Mouse (Mus musculus) urinary bladder, postnatal 25 days (tissue): Measurements from ENCODE around the gene Auts2.

Source experiments
- DNase-seq: peaks from one replicate; pipeline ENCODE4 v3.0.0; 2022; ENCODE audit warnings: low spot score

The Auts2 gene

DNA sequence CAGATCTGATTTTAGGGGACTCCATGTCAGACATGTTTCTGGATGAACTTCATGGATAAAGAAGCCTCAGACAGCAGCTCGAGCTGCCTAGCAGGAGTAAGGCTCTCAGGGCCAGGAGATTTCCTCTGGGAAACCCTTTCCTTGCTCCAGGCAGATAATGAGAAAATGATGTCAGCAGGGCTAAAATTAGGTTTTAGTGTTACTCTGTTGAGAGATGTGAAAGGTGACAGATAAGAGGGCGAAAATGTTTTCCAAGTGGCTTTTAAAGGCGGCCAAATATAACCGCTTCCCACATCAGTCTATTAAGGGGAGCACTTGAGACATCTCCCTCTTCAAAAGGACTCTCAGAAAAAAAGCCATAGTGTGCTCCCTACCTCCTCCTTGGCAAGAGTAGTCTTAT is 1025.5 kb downstream of the Auts2 start:
- no peak for DNase-seq

DNA sequence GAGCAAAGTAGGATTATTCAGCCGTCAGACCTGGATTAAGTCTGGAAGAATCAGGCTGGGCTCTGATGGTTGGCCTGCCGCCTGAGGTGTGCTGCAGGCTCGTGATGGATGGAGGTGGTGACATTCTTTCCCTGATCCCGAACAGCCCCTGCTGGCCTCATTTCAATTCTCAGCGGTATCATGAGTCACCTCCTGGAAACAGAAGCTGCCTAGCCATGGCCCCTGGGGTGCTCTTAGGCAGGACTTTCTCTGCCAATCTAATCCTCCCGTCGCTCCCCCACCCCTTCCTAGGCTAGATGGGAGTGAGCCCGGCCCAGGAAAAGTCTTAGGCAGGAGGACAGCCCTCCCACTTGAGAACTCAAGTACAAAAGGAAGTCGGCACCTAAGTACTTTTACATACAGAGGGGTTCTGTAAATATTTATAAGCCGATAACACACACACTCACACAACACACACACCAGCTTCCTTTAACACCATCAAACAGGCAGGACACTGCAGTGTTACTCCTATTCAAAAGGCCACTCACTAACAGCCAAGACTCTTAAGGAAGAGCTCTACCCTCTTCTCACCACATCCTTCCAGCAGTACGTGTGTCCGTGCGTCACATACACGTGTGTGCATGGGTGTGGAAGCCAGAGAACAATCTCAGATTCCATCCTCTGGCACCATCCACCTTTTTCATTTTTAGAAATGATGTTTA is 1027.3 kb downstream of the Auts2 start:
- peak; percentile 32 for DNase-seq

DNA sequence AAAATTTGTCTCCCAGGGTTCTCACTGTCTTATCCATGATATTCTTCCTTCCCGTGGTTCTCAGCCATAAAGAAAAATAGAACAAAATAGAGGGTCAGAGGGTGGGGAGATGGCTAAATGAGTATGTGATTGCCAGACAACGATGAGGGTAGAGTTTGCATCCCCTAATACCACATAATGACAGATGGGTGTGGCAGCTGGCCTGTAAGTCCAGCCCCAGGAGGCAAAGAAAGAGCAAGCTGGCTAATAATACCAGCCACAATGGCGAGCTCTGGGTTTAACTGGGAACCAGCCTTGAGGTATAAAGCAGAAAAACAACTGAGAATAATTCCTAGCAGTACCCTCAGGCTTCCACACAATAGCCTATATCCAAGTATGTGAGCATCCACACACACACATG is 1029.4 kb downstream of the Auts2 start:
- DNase-seq: no peak

DNA sequence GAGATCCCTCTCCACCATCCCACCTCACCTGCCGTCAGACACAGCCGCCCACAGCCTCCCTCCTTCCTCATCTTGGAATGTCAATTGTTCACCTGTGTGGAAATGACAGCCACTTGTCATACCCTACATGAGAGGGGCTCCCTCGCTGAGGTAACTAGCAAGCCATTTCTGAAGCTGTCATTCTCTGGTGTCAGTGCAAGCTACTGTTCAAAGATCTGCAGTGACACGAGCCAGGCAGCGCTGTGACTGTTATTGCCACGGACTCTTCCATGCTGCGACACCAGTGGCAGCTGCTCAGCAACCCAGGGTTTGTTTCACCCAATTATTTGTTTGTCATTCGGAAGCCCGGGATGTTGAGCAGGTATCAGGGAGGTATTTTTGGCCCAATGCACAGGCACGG is 1030.5 kb downstream of the Auts2 start:
- no peak for DNase-seq

DNA sequence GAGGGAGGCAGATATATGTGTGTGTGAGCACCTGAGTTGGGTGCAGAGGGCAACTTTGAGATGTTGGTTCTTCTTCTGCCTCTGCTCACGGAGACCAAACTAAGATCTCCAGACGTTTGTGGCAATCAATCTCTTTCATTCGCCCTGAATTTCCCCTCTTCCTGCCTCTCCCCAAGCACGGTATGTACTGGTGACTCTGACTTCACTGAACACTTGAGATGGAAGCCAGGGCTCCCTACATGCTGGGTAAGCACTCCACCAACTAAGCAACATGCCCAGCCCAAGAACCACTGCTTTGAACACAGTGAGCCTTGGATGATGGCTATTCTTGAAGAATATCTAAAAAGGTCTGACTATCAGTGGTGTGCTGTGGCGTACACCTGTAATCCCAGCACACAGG is 1032.5 kb downstream of the Auts2 start:
- no peak for DNase-seq

DNA sequence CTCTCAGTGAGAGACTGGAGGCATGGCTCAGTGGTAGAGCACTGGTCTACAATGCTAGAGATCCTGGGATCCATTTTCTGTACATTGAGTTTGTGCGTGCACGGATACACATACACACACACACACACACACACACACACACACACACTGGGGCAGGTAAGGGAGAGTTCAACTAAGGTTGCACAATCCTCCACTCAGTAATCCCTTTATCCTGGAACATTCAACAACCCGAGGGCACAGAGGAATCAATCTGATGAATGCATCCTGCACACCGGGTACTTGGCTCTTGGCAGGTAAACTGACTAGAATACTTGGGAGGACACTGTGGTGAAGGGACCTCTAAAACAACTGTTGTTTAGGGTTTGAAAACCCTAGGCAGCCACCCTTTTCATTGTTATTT is 1033.8 kb downstream of the Auts2 start:
- DNase-seq: no peak

DNA sequence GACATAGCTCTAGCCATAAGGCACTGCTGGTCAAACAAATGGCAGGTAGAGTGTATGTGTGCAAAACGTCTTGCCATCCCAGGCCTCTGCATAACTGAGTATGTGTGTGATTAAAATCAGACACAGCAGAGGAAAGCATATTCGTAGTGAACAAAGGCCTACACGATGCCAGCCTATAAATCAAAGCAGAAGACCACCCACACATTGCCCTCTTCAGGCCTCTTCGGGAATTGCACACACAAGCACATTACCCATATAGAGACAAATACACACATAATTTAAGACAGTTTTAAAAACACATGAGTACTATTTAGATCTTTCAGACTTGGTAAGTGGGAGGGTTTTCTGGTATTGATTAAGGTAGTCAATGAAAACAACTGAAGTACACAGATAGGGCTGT is 1044.3 kb downstream of the Auts2 start:
- no peak for DNase-seq

DNA sequence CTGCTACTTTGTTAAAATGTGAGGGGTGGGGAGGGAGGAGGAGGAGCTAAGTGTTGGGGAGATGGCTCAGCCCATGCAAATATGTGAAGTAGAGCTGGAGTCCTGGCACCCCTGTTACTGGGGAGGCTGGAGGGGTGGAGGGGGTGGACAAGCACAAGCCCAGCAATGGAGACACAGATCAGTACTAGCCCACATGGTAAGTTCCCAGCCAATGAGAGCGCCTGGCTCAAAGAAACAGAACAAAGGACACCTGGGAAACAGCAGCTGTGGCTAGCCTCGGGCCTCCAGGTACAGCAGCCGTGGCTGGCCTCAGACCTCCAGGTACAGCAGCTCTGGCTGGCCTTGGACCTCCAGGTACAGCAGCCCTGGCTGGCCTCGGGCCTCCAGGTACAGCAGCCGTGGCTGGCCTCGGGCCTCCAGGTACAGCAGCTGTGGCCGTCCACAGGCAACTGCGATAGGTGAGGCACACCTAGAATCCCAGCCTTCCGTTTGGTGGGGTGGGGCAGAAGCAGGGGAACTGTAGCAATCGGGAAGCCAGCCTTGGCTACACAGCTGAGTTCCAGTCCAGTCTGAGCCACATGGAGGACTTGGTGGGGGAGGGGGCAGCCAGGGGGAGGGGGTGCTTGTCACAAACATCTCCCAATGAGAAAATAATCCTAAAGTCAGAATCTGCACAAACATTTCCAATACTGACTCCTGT is 1046.5 kb downstream of the Auts2 start:
- no peak for DNase-seq

DNA sequence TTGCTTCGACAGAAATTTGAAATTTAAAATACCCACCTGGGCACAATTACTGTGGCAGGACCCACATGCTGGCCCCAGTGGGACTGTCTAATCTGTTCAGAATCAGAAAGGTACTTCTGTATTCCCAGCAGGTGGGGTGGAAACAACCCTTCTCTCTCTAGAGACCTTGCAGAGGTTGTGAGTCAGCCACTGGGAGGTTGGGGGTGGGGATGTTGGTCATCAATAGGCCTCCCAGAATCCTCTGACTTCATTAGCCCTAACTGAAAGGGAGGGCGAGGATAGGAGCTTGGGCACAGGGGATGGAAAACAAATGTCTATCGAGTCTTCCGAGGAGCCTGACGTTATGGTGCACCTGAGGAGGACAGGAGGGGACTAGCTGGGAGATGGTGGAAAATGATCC is 1048.6 kb downstream of the Auts2 start:
- no peak for DNase-seq

DNA sequence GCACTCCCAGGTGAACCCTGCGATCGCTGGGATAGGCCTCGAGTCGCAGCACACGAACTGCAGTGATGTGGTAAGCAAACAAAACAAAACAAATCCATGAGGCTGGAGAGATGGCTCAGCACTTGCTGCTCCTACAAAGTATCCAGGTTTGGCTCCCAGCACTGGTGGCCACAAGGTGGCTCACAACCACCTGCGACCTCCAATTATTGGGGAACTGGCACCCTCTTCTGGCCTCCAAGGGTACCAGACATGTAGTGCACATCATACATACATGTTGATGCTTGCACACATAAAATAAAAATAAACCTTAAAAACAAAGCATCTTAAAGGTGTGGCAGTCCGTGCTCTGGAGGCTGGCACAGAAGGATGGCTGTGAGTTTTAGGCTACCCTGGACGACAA is 1050.6 kb downstream of the Auts2 start:
- no peak for DNase-seq

DNA sequence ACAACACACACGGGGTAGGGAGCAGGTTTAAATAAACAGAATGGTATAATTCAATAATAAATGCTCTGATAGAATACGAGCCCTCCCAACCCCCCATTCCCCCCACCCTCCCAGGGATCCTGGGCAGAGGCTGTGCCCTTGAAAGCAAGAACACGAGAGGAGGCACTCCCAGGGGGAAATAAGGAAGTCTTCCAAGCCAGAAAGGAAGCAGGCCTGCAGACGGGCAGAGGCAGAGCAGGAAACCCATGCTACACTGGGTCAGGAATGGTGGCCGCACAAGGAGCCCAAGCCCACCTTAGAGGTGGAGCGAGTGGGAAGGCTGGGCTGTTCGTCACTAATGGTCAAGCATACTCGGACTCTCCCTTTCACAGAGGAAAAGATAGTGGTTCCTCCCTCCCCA is 1051.3 kb downstream of the Auts2 start:
- no peak for DNase-seq

DNA sequence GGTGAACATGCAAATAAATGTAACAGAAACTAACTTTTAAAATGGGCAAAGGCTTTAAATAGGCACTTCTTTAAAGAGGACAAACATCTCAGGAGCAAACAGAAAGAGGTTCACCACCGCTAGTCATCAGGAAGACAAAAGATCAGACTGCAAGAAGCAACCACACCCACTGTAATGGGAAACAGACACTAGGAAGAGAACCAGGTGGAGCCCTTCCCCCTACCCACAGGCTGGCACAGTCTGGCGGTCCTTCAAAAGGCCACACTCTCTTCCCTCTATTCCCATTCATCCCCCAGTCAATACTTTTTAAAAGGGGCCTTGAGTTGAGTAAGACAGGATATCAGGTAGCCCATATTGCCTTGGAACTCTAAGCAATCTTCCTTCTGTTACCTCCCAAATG is 1052.3 kb downstream of the Auts2 start:
- no peak for DNase-seq

DNA sequence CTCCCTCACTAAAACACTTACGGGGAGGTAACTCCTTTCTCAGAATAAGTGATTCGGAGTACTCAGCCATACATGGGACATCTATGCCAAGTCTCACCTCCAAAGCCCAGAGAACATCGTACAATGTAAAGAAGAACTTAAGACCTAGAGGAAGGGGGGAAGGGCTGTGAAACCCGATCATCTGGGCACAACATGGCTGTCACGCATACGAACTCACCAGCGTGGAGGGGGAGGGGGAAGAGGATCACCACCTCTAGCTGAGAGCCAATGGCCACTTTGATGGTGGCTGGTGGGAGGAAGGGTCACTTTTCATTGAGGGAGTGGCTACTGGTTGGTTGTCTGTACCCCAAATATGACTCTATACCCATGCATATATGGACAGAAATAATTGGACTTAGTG is 1053.3 kb downstream of the Auts2 start:
- no peak for DNase-seq

DNA sequence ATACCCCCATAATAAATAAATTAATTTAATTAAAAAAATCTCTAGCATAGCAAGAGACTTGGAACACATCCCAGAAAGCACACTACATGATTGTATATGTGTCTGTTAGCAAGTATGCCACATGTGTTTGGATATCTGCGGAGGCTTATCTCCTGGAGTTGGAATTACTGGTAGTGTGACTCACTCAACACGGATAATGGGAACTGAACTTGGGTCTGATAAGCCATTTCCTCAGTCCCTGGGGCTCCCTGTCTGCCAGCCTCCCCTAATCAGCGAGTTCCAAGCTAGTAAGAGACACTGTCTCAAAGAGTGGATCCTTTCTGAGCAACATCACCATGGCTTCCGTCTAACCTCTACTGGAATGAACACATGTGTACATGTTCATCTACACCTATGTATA is 1056.6 kb downstream of the Auts2 start:
- no peak for DNase-seq

DNA sequence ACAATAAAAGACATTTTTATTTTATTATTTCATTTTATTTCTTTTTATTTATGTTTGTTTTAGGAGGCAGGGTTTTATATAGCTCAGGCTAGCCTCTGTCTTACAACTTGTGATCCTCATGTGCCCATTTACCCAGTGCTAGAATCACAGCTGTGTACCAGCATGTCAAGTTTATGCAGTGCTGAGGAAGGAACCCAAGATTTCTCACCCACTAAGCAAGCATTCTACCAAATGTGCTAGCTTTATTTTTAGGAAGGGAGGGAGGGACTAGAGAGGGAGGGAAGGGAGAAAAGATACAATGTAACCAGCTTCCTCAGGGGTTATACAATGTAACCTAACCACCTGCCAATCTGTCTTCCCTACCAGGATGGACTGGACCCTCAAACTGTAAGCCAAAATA is 1067.9 kb downstream of the Auts2 start:
- no peak for DNase-seq

DNA sequence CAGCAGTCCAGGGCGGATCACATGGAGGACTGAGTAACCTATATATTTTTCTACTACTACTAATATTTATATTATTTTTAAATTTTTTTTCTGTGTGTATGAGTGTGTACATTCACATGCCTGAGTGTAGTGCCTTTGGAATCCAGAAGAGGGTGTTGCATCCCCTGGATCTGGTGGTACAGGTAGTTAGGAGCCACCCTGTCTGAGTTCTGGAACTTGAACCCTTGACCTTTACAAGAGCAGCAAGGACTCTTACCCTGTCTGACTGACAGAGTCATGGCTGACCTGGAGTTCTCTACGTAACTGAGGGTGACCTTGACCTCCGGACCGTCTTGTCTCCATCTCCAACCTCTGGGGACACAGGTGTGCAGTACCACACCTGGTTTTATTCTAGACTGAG is 1074.5 kb downstream of the Auts2 start:
- DNase-seq: no peak

DNA sequence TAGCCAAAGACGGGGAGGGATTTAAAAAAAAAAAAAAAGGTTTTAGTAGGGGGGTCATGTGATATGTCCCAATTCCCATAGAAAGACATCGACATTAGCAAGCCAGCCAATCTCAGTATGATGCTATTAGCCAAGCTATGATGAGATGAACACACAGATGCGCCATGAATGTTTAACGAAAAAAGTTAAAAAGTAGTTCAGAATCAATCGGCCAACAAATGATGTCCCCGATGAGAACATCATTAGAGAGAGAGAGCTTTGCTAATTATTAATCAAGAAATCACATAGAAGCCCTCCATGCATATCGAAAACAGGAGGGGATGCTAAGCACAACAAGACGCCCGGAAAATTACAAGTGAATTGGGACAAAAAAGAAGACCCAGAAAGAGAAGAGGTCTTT is 1077.0 kb downstream of the Auts2 start:
- DNase-seq: no peak

DNA sequence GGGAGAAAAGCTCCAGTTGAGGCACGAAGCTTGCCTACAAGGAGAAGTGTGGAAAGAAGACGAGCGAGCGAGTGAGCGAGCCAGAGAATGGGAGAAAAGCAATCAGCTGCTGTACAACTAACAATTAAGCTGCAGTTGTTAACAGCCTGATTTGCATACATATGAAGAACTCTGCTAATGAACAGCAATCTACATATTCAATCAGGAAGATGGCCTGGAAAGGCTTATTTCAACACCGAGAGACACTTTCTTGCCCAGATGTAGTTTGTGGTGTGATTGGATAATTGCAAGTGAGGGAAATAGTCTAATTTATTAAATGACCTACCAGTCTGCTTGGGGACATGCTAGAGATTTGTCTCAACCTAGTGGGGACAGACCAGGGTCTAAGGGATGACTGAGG is 1079.7 kb downstream of the Auts2 start:
- DNase-seq: no peak

DNA sequence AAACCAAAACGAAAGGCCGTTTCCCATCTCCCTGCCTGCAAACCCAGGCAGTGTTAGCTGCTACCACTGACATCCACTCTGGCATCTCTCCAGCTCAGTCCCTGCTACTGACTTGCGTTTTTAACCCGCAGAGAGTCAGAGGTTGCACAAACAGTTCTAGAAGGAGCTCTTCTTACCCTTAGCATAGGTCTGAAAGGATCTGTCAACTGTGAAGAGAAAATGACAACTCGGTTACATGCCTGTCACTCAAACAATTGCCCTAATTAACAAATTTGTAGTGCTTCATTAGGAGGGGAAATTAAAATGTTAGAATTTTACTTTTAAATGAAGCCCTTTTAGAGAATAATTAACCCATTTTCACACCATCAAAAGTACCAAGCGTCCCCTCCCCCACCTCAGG is 1083.2 kb downstream of the Auts2 start:
- no peak for DNase-seq

DNA sequence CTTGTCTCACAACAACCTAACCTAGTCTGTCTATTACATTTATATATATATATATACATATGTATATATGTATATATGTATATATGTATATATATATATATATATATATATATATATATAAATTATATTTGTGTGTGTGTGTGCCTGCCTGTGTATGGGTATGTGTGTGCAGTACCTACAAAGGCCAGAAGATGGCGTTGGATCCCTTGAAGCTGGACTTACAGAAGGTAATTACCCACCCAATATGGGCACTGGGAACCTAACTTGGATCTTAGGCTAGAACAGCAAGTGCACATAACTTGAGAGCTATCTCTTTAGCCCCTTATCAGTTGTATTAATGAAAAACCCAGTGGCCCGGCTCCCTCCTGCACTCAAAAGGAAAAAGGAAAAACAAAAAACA is 1083.6 kb downstream of the Auts2 start:
- no peak for DNase-seq

DNA sequence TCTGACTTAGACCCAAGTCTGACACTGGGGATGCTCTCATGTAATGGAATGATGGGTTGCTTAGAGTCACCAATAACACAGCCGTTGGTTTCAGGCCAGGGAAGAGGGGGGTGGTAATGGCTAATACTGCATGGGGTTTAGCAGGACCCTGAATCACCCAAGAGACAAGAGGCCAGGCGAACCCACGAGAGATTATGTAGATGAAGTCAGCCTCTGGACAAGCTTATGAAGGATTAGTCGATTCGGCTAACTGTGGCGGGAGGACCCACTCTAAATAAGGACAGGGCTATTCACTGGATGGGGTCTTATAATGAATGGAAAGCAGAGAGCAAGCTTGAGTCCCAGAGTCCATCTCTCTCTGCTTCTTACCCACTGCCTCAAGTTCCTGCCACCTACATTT is 1084.4 kb downstream of the Auts2 start:
- DNase-seq: no peak

DNA sequence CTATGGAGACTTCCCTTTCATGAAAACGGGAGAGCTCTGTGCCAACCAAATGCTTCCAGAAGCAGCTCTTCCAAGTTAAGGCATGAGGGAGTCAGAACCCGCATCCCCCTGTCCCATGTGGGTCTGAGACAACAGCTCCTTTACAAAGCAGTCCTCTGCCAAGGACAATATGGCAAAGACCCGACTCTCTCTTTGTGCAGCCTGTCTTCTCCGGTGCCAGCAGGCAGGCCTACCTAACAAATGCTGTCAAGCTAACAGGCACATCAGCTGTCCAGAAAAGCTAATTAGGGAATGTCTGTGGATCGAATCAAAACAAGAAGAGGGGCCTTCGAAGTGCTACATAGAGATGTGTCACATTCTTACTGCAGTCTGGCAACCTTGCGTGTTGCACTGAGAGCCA is 1085.1 kb downstream of the Auts2 start:
- DNase-seq: no peak

DNA sequence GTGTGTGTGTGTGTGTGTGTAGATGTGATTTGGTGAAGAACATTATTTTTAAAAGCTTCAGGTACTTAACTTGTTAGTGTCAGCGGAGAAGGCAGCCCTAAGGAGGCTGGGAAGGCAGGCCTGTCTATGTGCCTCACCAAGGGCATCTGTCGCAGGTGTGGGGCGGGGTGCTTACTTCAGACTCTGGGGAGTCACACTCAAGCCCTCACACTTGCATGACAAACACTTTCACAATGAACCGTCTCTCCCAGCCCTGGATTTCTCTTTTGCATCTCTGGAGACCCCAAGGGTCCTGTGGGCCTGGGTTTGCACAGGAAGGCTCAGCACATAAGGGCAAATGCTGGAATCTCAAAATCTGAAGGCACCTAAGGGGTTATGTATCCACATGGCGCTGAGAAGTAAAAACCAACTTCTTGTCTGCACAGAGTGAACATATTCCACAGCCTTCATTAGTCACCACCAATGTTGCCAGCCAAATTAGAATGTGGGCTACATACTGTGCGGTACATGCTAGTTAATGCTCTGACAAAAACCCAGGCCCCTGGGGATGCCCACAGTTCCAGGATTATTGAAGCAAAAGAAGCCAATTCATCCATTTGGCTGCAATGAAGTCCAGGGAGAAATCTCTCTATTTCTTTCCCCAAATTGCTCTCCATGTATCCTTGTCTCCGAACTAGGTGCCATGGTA is 1093.8 kb downstream of the Auts2 start:
- no peak for DNase-seq
